ENCODE assay signal across 16 mouse cellular contexts in genomic region chr5:85346066-85346649, GRCm38 (mm10).
A peak's percentile ranks its signal among the peaks of the same experiment; 100 is the strongest.
DNase-seq lines count a peak whose midpoint lies in the region; ATAC-seq and TF ChIP-seq lines count a peak whose summit lies in the region.
"Had no signal": no experiment of that assay in that cellular context is flagged by ENCODE, and none has a peak within 500 bp of the region (broad histone marks: within the 10 kb centered on the region; RNA-seq: fewer than 3 reads in every experiment).

No protein-coding gene starts in this region.

- DNase-seq in hindbrain, postnatal 0 days (ENCODE audit: low spot score), result peak; percentile 30
- DNase-seq in hindbrain, embryonic 10.5 days (ENCODE audit: low spot score), result no peak
- DNase-seq in right cerebral cortex, postnatal 10 days (ENCODE audit: low spot score in 2 of 2), result peak; percentile 23 to 38
- no peak for DNase-seq in right cerebral cortex, postnatal 4 days
- DNase-seq in forebrain, postnatal 0 days, result peak; percentile 59
- peak; percentile 4 to 17 for DNase-seq in layer of hippocampus, postnatal 25 days (ENCODE audit: extremely low spot score in 1 of 2, low spot score in 1 of 2)
- DNase-seq in gastrocnemius, postnatal 14 days, result no peak
- no peak for DNase-seq in thymus, adult 2 months
- DNase-seq: cerebellum, adult 2 months; kidney, adult 8-10 months; kidney, postnatal 4 days; lung, postnatal 10 days; thymus, postnatal 14 days had no signal

- H3K36me3 ChIP-seq in hindbrain, postnatal 0 days (ENCODE audit: insufficient read depth, low read length), result no peaks in the 10 kb centered on the region
- no peaks in the 10 kb centered on the region for H3K36me3 ChIP-seq in hindbrain, embryonic 10.5 days
- H3K36me3 ChIP-seq in forebrain, postnatal 0 days (ENCODE audit: insufficient read depth), result no peaks in the 10 kb centered on the region
- no peaks in the 10 kb centered on the region for H3K36me3 ChIP-seq in thymus, adult 2 months (ENCODE audit: control insufficient read depth, insufficient read depth, low read length)
- H3K36me3 ChIP-seq: limb, embryonic 13.5 days; liver, embryonic 15.5 days; stomach, embryonic 15.5 days had no signal

- 0 out of 2 replicates have a peak overlapping the region, but pooled peaks have one; percentile 7 for H3K4me2 ChIP-seq in hindbrain, postnatal 0 days (ENCODE audit: low read depth, low read length)
- no peak overlapping the region for H3K4me2 ChIP-seq in forebrain, postnatal 0 days (ENCODE audit: low read depth)
- H3K4me2 ChIP-seq: limb, embryonic 13.5 days; liver, embryonic 15.5 days; stomach, embryonic 15.5 days had no signal

- H3K4me3 ChIP-seq in hindbrain, postnatal 0 days (ENCODE audit: low read length), result no peak overlapping the region
- no peak overlapping the region for H3K4me3 ChIP-seq in hindbrain, embryonic 10.5 days
- no peak overlapping the region for H3K4me3 ChIP-seq in forebrain, postnatal 0 days (ENCODE audit: low read depth, low read length)
- H3K4me3 ChIP-seq in thymus, adult 2 months (ENCODE audit: control insufficient read depth, insufficient read depth, low read length), result no peak overlapping the region
- H3K4me3 ChIP-seq: limb, embryonic 13.5 days; liver, embryonic 15.5 days; stomach, embryonic 15.5 days had no signal

- 51% methylated on average over 7 of the region's 7 CpGs for WGBS in hindbrain, postnatal 0 days
- 88% methylated on average over 7 of the region's 7 CpGs for WGBS in hindbrain, embryonic 10.5 days
- WGBS in forebrain, postnatal 0 days, result 40% methylated on average over 7 of the region's 7 CpGs
- 93% methylated on average over 7 of the region's 7 CpGs for WGBS in thymus, adult 2 months

- intact Hi-C loops in gastrocnemius, postnatal 14 days (cut with DNase I; ENCODE audit: low total_unique reads), result no loop called here

- H3K27ac ChIP-seq in hindbrain, postnatal 0 days, result no peak overlapping the region
- no peak overlapping the region for H3K27ac ChIP-seq in hindbrain, embryonic 10.5 days
- H3K27ac ChIP-seq in forebrain, postnatal 0 days (ENCODE audit: low read depth, low read length), result 0 out of 2 replicates have a peak overlapping the region, but pooled peaks have one; percentile 9
- no peak overlapping the region for H3K27ac ChIP-seq in thymus, adult 2 months (ENCODE audit: control insufficient read depth, insufficient read depth, low read length)
- H3K27ac ChIP-seq: limb, embryonic 13.5 days; liver, embryonic 15.5 days; stomach, embryonic 15.5 days had no signal

- no peak overlapping the region for H3K9ac ChIP-seq in hindbrain, postnatal 0 days (replicated peaks; ENCODE audit: low read length)
- H3K9ac ChIP-seq in forebrain, postnatal 0 days, result no peak overlapping the region
- H3K9ac ChIP-seq: limb, embryonic 13.5 days; liver, embryonic 15.5 days; stomach, embryonic 15.5 days had no signal

- no peak for TF ChIP-seq POLR2A in thymus, adult 2 months (IDR thresholded peaks at IDR 0.05; ENCODE audit: control insufficient read depth, extremely low read depth, insufficient read depth, low read length, poor library complexity)

- 0 out of 2 replicates have a peak, but pooled peaks have one; percentile 25 for ATAC-seq in hindbrain, postnatal 0 days
- ATAC-seq in forebrain, postnatal 0 days, result peak; percentile 87

- H3K4me1 ChIP-seq in hindbrain, postnatal 0 days (ENCODE audit: insufficient read depth, low read length), result no peaks in the 10 kb centered on the region
- H3K4me1 ChIP-seq in hindbrain, embryonic 10.5 days (replicated peaks), result no peaks in the 10 kb centered on the region
- H3K4me1 ChIP-seq in forebrain, postnatal 0 days (ENCODE audit: insufficient read depth), result peaks cover 11% of the 10 kb centered on the region; the same call in 1 of the 2 replicates
- H3K4me1 ChIP-seq in thymus, adult 2 months (replicated peaks; ENCODE audit: control insufficient read depth, insufficient read depth, low read length), result no peaks in the 10 kb centered on the region
- H3K4me1 ChIP-seq: limb, embryonic 13.5 days; liver, embryonic 15.5 days; stomach, embryonic 15.5 days had no signal

- TF ChIP-seq CTCF in hindbrain, postnatal 0 days (IDR thresholded peaks at IDR 0.05; ENCODE audit: low read depth), result no peak
- no peak for TF ChIP-seq CTCF in forebrain, postnatal 0 days (IDR thresholded peaks at IDR 0.05; ENCODE audit: low read depth)
- no peak for TF ChIP-seq CTCF in thymus, adult 2 months (IDR thresholded peaks at IDR 0.05; ENCODE audit: borderline replicate concordance, control insufficient read depth, extremely low read depth, insufficient read depth, low read length, poor library complexity)

- H3K9me3 ChIP-seq in hindbrain, postnatal 0 days (ENCODE audit: low read length), result no peaks in the 10 kb centered on the region
- no peaks in the 10 kb centered on the region for H3K9me3 ChIP-seq in hindbrain, embryonic 10.5 days
- no peaks in the 10 kb centered on the region for H3K9me3 ChIP-seq in forebrain, postnatal 0 days (ENCODE audit: low read length)
- H3K9me3 ChIP-seq: limb, embryonic 13.5 days; liver, embryonic 15.5 days; stomach, embryonic 15.5 days had no signal

- H3K27me3 ChIP-seq in hindbrain, postnatal 0 days (ENCODE audit: insufficient read depth, low read length), result no peaks in the 10 kb centered on the region
- no peaks in the 10 kb centered on the region for H3K27me3 ChIP-seq in hindbrain, embryonic 10.5 days (ENCODE audit: insufficient read depth, poor library complexity, severe bottlenecking)
- no peaks in the 10 kb centered on the region for H3K27me3 ChIP-seq in forebrain, postnatal 0 days (ENCODE audit: insufficient read depth, low read length)
- H3K27me3 ChIP-seq in thymus, adult 2 months (ENCODE audit: control insufficient read depth, insufficient read depth, low read length), result no peaks in the 10 kb centered on the region
- H3K27me3 ChIP-seq: limb, embryonic 13.5 days; liver, embryonic 15.5 days; stomach, embryonic 15.5 days had no signal

Comparison
In these comparisons a context has a peak if more than half of its experiments do, and no peak if none do; other contexts are left out.
1. DNase-seq: peak in hindbrain, postnatal 0 days (single experiment), right cerebral cortex, postnatal 10 days (2 of 2), forebrain, postnatal 0 days (single experiment) and layer of hippocampus, postnatal 25 days (2 of 2); none in hindbrain, embryonic 10.5 days (single experiment), right cerebral cortex, postnatal 4 days (single experiment), gastrocnemius, postnatal 14 days (single experiment) and thymus, adult 2 months (single experiment).